Mouse (Mus musculus) embryonic facial prominence, embryonic 12.5 days (tissue): Measurements from ENCODE around the gene Pfdn4. TPM values are rescaled to one million over a fixed set of nuclear protein-coding genes. Genes with fewer than 3 reads are reported as not detected.
"Not testable (repeated sequence)": the region's sequence is repeated elsewhere in the genome, so short reads cannot be mapped to it uniquely, and the experiment has no call there.

Source experiments
- ATAC-seq: fragments of 200-750 bp; cut with Nextera tagmentation; 2 replicates; pipeline ENCODE4 v1.8.0; 2017; ENCODE audit not compliant: insufficient number of reproducible peaks, insufficient read depth, low FRiP score, low TSS enrichment
- H3K27ac ChIP-seq: fragments of 300-500 bp; sonication (generic); 2 replicates; pipeline ENCODE4 v1.5.1; 2016; ENCODE audit warnings: mild to moderate bottlenecking
- H3K27me3 ChIP-seq: fragments of 300-500 bp; sonication (generic); 2 replicates; pipeline ENCODE4 v1.6.1; 2016; ENCODE audit warnings: mild to moderate bottlenecking, moderate library complexity
- H3K36me3 ChIP-seq: fragments of 300-500 bp; sonication (generic); 2 replicates; pipeline ENCODE4 v1.6.1; 2016; ENCODE audit warnings: mild to moderate bottlenecking
- H3K4me1 ChIP-seq: fragments of 300-500 bp; sonication (generic); 2 replicates; pipeline ENCODE4 v1.6.1; 2016
- H3K4me2 ChIP-seq: fragments of 300-500 bp; sonication (generic); replicated peaks from 2 replicates; pipeline ENCODE4 v1.6.1; 2016; ENCODE audit warnings: mild to moderate bottlenecking, moderate library complexity
- H3K4me3 ChIP-seq: fragments of 300-500 bp; sonication (generic); 2 replicates; pipeline ENCODE4 v1.5.1; 2016; ENCODE audit warnings: mild to moderate bottlenecking
- H3K9ac ChIP-seq: fragments of 300-500 bp; sonication (generic); 2 replicates; pipeline ENCODE4 v1.6.1; 2016; ENCODE audit warnings: mild to moderate bottlenecking, moderate library complexity
- H3K9me3 ChIP-seq: fragments of 300-500 bp; sonication (generic); 2 replicates; pipeline ENCODE4 v1.6.1; 2016; ENCODE audit warnings: mild to moderate bottlenecking, moderate library complexity
- WGBS: fragments of 180-500 bp; shearing (Covaris S2); methylation state at CpG from one replicate; pipeline ENCODE4 v1.1.7; 2016; 5-methylcytosine and 5-hydroxymethylcytosine counted together
- polyA plus RNA-seq: library from polyadenylated mRNA; unstranded; fragments of >200 nt; fragmentation: Nextera tagmentation; extraction: Ambion mirVana; gene quantifications from 2 replicates; pipeline ENCODE4 v1.2.1, GENCODE M21; 2016

Gene Pfdn4
- polyA plus RNA-seq, result 95.7 and 99.3 TPM in 2 replicates

DNA sequence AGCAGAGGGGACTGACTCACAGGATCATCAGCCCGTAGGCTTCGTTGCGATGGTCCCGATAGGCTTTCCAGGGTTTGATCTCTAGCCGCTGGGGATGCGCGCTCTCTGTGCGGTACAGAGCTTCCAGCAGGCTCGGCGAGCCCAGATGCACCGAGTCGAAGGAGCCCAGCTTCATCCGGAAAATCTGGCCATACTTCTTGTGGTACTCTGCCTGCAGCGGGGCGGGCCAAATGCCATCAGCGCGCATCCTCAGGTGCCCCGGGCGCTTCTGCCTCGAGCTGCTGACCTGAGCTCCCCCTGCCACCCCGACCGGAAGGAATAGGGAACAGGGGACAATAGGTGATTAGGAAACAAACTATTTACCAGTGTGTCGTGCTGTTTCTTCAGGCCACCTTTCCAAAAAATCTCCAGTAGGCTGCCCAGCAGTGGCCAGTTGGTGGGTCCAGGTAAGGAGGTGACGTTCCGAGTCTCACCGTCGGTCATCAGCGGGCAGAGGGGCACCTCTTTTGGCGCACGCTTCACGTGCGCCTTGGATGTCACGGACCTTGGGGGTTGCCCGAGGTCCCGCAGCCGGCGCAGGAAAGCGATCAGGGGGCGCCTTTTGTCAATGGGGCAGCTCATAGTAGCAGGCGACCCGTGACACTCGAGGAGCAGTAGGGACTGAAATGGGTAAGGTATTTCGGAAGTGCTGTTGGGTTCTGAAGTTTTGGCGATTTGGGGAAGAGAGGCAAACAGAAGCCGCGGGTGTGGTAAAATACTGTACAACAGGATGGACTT lies at the start of gene Pfdn4:
Pfdn4 (plus strand) TSS at position 275 of the 777 bp plus-strand sequence.
- H3K4me2 ChIP-seq, result peak within 1 kb of the TSS; percentile 50
- peak within 1 kb of the TSS; percentile 31 for H3K4me3 ChIP-seq
- H3K9me3 ChIP-seq, result no peaks in the 10 kb centered on the region
- no peaks in the 10 kb centered on the region for H3K36me3 ChIP-seq
- H3K9ac ChIP-seq, result peak within 1 kb of the TSS; percentile 36
- peaks cover 21% of the 10 kb centered on the region for H3K4me1 ChIP-seq
- WGBS, result under 1% methylated on average over 46 of the region's 46 CpGs
- H3K27ac ChIP-seq, result no peak within 1 kb of the TSS
- H3K27me3 ChIP-seq, result peaks cover 67% of the 10 kb centered on the region
- no peak for ATAC-seq

DNA sequence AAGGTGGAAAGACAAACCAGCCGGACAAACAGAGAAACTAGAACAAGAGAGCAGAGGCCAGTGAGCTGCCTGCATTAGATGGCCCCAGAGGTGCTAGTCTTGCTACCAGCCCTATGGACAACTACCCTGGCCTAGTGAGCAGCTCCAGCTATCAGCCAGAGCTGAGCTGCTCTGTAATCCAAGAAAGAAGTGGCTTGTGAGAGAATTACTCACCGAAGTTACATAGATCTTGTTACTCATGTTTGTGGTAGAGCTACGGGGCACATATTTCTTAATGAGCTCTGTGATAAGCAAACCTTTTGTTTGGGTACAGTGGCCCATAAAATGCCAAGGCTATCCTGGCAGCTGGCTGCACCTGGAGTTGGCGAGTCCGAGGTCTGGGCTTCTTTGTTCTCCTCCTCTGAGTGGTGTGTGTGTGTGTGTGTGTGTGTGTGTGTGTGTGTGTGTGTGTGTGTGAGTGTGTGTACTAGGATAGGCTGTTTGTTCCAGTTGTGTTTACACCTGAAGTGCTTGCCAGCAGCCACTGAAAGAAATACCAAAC lies 49.3 kb upstream of the Pfdn4 start:
- no peaks in the 10 kb centered on the region for H3K27me3 ChIP-seq
- H3K9ac ChIP-seq, result no peak overlapping the region
- H3K9me3 ChIP-seq, result no peaks in the 10 kb centered on the region
- no peak for ATAC-seq
- no peaks in the 10 kb centered on the region for H3K36me3 ChIP-seq
- H3K4me2 ChIP-seq, result no peak overlapping the region
- no peaks in the 10 kb centered on the region for H3K4me1 ChIP-seq
- no peak overlapping the region for H3K27ac ChIP-seq
- 67% methylated on average over 5 of the region's 5 CpGs for WGBS
- no peak overlapping the region for H3K4me3 ChIP-seq

DNA sequence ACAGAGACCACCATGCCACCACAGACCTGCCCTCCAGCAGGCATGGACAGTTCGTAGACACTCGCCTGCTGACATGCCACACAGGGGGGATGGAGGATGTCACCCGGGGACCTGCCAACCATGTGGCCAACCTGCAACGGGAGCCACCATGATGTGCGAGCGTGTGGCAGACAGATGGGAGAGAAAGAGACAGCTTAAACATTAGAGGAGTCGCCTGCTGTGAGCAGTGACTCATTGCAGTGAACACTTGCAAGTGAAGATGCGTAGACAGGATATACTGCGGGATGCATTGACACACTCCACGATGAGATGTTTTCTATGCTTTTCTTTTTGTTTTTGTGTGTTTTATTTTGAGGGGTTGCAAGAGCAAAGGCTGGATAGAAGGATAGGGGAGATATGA lies 48.6 kb upstream of the Pfdn4 start:
- Histone ChIP-seq H3K36me3 (no peaks in the 10 kb centered on the region), H3K4me3 (no peak overlapping the region), H3K27me3 (no peaks in the 10 kb centered on the region), H3K4me2 (no peak overlapping the region), H3K27ac (no peak overlapping the region), H3K9ac (no peak overlapping the region), H3K4me1 (no peaks in the 10 kb centered on the region), H3K9me3 (no peaks in the 10 kb centered on the region)
- WGBS, result 72% methylated on average over 10 of the region's 10 CpGs
- ATAC-seq, result no peak

DNA sequence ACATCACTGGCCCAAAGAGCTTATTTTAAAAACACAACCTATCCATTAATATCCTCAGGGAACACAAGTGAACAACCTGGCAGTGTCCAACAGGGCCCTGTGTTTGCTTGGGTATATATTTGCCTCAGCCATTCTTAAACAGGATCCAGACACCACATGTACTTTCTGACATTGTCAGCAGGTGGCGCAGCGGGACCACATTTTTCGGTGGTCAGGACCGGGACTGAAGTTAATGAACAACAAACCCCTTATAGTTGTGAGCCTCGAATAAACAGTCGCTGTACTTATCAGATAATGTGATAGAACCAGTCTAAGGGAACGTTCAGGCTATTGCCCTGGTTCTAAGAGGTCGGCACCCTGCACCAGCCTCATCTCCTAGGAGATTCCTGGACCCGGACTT lies 45.3 kb upstream of the Pfdn4 start:
- H3K9me3 ChIP-seq, result no peaks in the 10 kb centered on the region
- H3K4me3 ChIP-seq, result no peak overlapping the region
- peak overlapping the region; percentile 18; the same call in 1 of the 2 replicates for H3K4me2 ChIP-seq
- no peak overlapping the region for H3K27ac ChIP-seq
- no peaks in the 10 kb centered on the region for H3K27me3 ChIP-seq
- 8% methylated on average over 9 of the region's 9 CpGs for WGBS
- ATAC-seq, result no peak
- no peaks in the 10 kb centered on the region for H3K4me1 ChIP-seq
- no peak overlapping the region for H3K9ac ChIP-seq
- no peaks in the 10 kb centered on the region for H3K36me3 ChIP-seq

DNA sequence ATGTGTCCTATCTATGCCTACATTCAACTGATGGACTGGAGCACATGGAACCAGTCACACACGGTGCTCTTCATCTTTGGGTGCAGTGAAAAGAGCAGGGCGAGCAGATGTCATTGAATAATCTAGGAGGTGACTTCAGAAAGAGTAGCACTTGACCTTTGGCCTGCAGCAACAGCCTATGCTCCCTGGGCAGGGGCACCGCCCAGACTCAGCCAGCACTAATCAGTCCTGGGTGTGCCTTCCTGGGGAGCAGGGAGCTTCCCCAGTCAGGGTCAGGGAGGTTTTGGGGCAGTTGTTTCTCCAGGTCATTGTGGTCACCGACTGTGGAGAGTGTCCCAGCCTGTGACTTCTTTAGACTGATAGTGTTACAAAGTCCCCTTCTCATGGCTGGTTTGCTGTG lies 42.4 kb upstream of the Pfdn4 start:
- H3K4me2 ChIP-seq, H3K4me1 ChIP-seq, H3K9me3 ChIP-seq, H3K9ac ChIP-seq, ATAC-seq, H3K27me3 ChIP-seq, H3K4me3 ChIP-seq, H3K27ac ChIP-seq, H3K36me3 ChIP-seq: not testable (repeated sequence)
- 40% methylated on average over 3 of the region's 4 CpGs for WGBS

DNA sequence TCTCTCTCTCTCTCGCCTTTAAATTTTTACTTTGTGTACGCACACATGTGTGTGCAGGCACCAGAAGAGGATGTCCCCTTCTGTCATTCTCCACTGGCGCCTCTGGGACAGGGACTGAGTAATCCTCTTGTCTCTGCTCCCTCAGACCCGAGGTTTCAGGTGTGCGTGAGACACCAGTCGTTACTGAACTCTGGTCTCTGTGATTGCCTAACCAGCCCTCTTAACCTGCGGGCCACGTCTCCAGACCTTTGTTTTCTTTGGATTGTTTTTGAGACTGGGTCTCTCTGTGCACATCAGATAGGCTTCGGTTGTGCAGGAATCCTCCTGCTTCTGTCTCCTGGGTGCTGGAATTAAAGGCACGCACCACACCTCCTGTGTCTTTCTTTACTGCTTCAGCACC lies 37.0 kb upstream of the Pfdn4 start:
- H3K4me1 ChIP-seq, result peaks cover 4% of the 10 kb centered on the region; the same call in 1 of the 2 replicates
- no peak overlapping the region for H3K9ac ChIP-seq
- no peak for ATAC-seq
- H3K9me3 ChIP-seq, result no peaks in the 10 kb centered on the region
- H3K27ac ChIP-seq, result no peak overlapping the region
- no peaks in the 10 kb centered on the region for H3K36me3 ChIP-seq
- 61% methylated on average over 10 of the region's 10 CpGs for WGBS
- no peaks in the 10 kb centered on the region for H3K27me3 ChIP-seq
- no peak overlapping the region for H3K4me2 ChIP-seq
- no peak overlapping the region for H3K4me3 ChIP-seq

DNA sequence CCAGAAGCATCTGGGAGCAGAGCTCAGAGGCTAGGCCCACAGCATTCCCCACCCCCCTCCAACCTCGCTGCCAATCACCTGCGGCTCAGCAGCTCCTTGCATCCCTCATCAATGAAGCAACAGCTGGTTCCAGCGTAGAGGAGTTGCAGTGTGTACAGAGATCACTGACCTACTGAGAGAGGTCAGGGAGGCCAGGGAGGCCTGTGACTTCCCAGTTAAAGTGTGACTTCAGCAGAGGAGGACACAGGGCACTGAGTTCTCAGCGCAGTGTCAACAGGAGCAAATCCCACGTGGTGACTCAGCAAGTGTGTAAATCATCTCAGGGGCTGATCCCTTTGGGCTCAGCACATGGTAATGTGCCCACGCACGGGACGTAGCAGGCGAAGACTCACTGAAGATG lies 36.4 kb upstream of the Pfdn4 start:
- ATAC-seq, result no peak
- Histone ChIP-seq H3K4me3 (no peak overlapping the region), H3K4me1 (peaks cover 4% of the 10 kb centered on the region; the same call in 1 of the 2 replicates), H3K9ac (no peak overlapping the region), H3K4me2 (no peak overlapping the region), H3K9me3 (no peaks in the 10 kb centered on the region), H3K36me3 (no peaks in the 10 kb centered on the region), H3K27ac (no peak overlapping the region), H3K27me3 (no peaks in the 10 kb centered on the region)
- WGBS, result 25% methylated on average over 9 of the region's 9 CpGs

DNA sequence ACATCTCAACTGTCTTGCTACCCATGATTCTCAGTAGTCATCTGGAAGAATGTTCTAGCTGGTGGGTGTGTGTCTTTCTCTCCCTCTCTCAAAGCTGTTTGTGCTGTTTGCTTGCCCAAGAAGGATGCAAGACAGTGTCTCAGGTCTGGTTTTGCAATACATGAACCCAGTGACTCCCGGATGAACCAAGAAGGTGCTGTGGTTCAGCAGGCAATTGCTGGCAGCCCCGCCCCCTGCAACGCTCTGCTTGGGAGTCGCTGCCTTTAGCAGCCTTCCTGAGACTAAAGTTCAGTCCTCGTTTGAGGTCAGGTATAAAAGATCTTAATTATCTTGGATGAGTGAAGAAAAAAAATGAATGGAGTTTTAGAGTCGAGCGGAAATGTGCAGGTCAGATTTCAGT lies 34.6 kb upstream of the Pfdn4 start:
- no peaks in the 10 kb centered on the region for H3K9me3 ChIP-seq
- H3K27ac ChIP-seq, result no peak overlapping the region
- H3K4me1 ChIP-seq, result peaks cover 4% of the 10 kb centered on the region; the same call in 1 of the 2 replicates
- H3K4me3 ChIP-seq, result no peak overlapping the region
- no peaks in the 10 kb centered on the region for H3K36me3 ChIP-seq
- 65% methylated on average over 7 of the region's 7 CpGs for WGBS
- ATAC-seq, result no peak
- H3K27me3 ChIP-seq, result no peaks in the 10 kb centered on the region
- H3K4me2 ChIP-seq, result no peak overlapping the region
- no peak overlapping the region for H3K9ac ChIP-seq

DNA sequence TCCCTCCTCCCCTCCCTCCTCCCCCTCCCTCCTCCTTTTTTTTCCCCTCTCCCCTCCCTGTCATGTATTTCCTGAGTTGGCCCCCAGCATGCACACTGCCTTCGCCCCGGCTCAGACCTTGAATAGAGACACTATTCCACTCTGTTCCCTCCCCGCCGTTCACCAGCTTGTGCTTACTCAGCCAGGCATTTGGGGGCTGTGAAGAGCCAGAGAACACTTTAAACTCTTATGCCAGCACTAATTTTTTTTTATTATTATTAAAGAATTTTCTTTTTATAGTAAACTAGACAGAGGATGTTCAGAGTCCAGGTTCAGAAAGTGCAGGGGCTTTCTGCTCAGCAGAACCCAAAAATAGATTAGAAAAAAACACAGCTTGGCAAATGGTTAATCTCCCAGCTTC lies 31.4 kb upstream of the Pfdn4 start:
- Histone ChIP-seq H3K9me3 (no peaks in the 10 kb centered on the region), H3K4me3 (no peak overlapping the region), H3K9ac (no peak overlapping the region), H3K27ac (no peak overlapping the region), H3K27me3 (no peaks in the 10 kb centered on the region), H3K4me2 (no peak overlapping the region), H3K36me3 (no peaks in the 10 kb centered on the region), H3K4me1 (peaks cover 6% of the 10 kb centered on the region; the same call in 1 of the 2 replicates)
- 42% methylated on average over 2 of the region's 4 CpGs for WGBS
- no peak for ATAC-seq

DNA sequence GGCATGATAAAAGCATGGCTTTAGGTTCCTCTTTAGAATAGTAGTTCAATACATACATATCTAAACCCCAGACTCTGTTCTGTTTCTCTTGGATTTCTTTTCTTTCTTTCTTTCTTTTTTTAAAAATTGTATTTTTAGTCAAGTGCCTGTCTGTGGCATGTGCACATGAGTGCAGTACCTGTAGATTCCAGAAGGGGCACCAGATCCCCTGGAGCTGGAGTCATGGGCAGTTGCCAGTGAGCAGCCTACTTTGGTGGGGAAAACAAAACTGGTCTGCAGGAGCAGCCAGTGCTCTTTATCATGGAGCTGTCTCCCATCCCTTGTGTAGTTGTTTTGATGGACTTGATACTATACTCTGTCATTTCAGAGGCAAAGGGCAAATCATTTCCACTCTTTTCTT lies 28.2 kb upstream of the Pfdn4 start:
- no peak overlapping the region for H3K4me2 ChIP-seq
- no peak for ATAC-seq
- H3K9ac ChIP-seq, result no peak overlapping the region
- H3K36me3 ChIP-seq, result no peaks in the 10 kb centered on the region
- H3K9me3 ChIP-seq, result no peaks in the 10 kb centered on the region
- H3K27me3 ChIP-seq, result peaks cover 3% of the 10 kb centered on the region; the same call in 1 of the 2 replicates
- H3K27ac ChIP-seq, result no peak overlapping the region
- no peak overlapping the region for H3K4me3 ChIP-seq
- 0 out of 2 replicates have a peak, but pooled peaks cover 5% of the 10 kb centered on the region for H3K4me1 ChIP-seq

DNA sequence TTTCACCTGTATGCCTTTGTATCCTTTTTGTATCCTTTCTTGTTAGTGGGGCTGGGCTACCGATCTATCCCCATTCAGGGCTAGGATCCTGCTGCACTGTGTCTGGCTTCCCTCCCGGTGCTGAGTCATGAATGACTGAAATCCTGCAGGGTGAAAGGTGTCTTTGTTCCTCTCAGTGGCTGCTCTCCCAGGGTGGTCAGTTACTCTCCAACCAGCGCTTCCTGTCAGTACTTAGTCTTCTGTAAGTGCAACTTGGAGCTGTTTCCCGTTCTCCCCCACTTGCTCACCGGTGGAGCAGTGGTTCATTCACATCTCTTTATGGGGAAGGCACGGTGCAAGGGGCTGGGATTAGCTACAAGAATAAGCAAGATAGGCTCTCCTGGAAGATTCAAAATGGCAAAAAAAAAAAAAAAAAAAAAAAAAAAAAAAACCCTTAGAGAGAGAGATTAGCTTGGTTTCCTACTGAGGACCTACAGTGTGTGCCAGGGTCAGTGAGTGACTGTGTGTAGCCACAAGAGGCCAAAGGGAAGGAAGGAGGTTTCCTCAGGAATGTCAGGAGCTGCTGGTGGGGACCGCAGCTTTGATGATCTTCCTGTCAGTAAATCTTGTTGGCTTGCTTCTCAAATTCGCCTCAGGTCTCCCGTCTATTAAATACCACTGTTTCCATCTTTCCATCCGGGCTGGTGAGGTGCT lies 26.5 kb upstream of the Pfdn4 start:
- Histone ChIP-seq H3K27me3 (peaks cover 3% of the 10 kb centered on the region; the same call in 1 of the 2 replicates), H3K4me2 (no peak overlapping the region), H3K36me3 (no peaks in the 10 kb centered on the region), H3K4me3 (no peak overlapping the region), H3K4me1 (0 out of 2 replicates have a peak, but pooled peaks cover 5% of the 10 kb centered on the region), H3K27ac (no peak overlapping the region), H3K9me3 (peaks cover 2% of the 10 kb centered on the region; the same call in 1 of the 2 replicates), H3K9ac (no peak overlapping the region)
- ATAC-seq, result 0 out of 2 replicates have a peak, but pooled peaks have one; percentile 35
- 4% methylated on average over 10 of the region's 10 CpGs for WGBS
